Mouse (Mus musculus) midbrain, embryonic 16.5 days (tissue): ENCODE results near the gene Mylpf. TPM values are rescaled to one million over a fixed set of nuclear protein-coding genes. Genes with fewer than 3 reads are reported as not detected.

Experiments used
- ATAC-seq: fragments of 200-750 bp; cut with Nextera tagmentation; 2 replicates; pipeline ENCODE4 v1.8.0; 2017; ENCODE audit warnings: moderate TSS enrichment
- H3K27ac ChIP-seq: fragments of 300-500 bp; sonication (generic); 2 replicates; pipeline ENCODE4 v1.5.1; 2014; ENCODE audit warnings: mild to moderate bottlenecking, low read length, mixed read lengths
- H3K27me3 ChIP-seq: fragments of 300-500 bp; sonication (generic); 2 replicates; pipeline ENCODE4 v1.6.1; 2014; ENCODE audit warnings: low read depth, low read length, mixed read lengths; ENCODE audit not compliant: control insufficient read depth, insufficient read depth
- H3K36me3 ChIP-seq: fragments of 300-500 bp; sonication (generic); 2 replicates; pipeline ENCODE4 v1.6.1; 2014; ENCODE audit warnings: mild to moderate bottlenecking, low read length, moderate library complexity, mixed read lengths; ENCODE audit not compliant: control insufficient read depth, insufficient read depth
- H3K4me1 ChIP-seq: fragments of 300-500 bp; sonication (generic); 2 replicates; pipeline ENCODE4 v1.6.1; 2014; ENCODE audit warnings: mild to moderate bottlenecking, low read length, mixed read lengths; ENCODE audit not compliant: control insufficient read depth, insufficient read depth
- H3K4me2 ChIP-seq: fragments of 300-500 bp; sonication (generic); 2 replicates; pipeline ENCODE4 v1.6.1; 2014; ENCODE audit warnings: mild to moderate bottlenecking, low read length, mixed read lengths
- H3K4me3 ChIP-seq: fragments of 300-500 bp; sonication (generic); 2 replicates; pipeline ENCODE4 v1.5.1; 2014; ENCODE audit warnings: low read depth, mild to moderate bottlenecking, low read length, moderate library complexity, mixed read lengths
- H3K9ac ChIP-seq: fragments of 300-500 bp; sonication (generic); 2 replicates; pipeline ENCODE4 v1.6.1; 2014; ENCODE audit warnings: low read depth, low read length, mixed read lengths
- H3K9me3 ChIP-seq: fragments of 300-500 bp; sonication (generic); replicated peaks from 2 replicates; pipeline ENCODE4 v1.6.1; 2014; ENCODE audit warnings: mild to moderate bottlenecking, low read length, mixed read lengths; ENCODE audit not compliant: control insufficient read depth, poor library complexity, severe bottlenecking
- WGBS: fragments of 180-500 bp; shearing (Covaris S2); extraction: QIAGEN DNeasy Blood & Tissue Kit; methylation state at CpG from one replicate; pipeline ENCODE4 v1.1.7; 2014; 5-methylcytosine and 5-hydroxymethylcytosine counted together
- polyA plus RNA-seq: library from polyadenylated mRNA; unstranded; fragments of >200 nt; fragmentation: Nextera tagmentation; extraction: Ambion mirVana; gene quantifications from 2 replicates; pipeline ENCODE4 v1.2.1, GENCODE M21; 2015

Mylpf gene
- polyA plus RNA-seq, 1 experiment from 2014 or later, result 2.8 TPM

DNA sequence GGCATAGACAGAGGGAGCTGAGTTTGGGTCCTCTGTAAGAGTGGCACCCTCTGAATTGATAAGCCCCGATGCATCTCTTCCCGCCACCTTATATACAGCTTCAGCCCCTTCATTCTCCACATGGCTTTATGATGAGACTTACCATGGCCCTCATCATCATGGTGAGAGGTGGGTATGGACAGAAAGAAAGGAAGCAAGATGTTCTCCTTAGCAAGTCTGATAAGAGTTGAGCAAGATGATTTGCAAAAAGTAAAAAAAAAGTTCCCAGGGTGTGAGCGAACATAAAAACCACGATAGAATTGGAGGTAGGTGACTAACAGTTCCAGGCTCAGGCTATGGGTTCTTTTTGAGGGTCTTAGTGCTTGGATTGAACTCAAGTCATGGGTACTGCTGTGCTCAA, 10.0 kb downstream of the Mylpf start:
- WGBS, result 97% methylated on average over 4 of the region's 4 CpGs
- Histone ChIP-seq H3K9me3 (no peaks in the 10 kb centered on the region), H3K4me1 (no peaks in the 10 kb centered on the region), H3K4me2 (no peak overlapping the region), H3K27ac (no peak overlapping the region), H3K9ac (no peak overlapping the region), H3K27me3 (no peaks in the 10 kb centered on the region), H3K36me3 (no peaks in the 10 kb centered on the region), H3K4me3 (no peak overlapping the region)
- no peak for ATAC-seq

DNA sequence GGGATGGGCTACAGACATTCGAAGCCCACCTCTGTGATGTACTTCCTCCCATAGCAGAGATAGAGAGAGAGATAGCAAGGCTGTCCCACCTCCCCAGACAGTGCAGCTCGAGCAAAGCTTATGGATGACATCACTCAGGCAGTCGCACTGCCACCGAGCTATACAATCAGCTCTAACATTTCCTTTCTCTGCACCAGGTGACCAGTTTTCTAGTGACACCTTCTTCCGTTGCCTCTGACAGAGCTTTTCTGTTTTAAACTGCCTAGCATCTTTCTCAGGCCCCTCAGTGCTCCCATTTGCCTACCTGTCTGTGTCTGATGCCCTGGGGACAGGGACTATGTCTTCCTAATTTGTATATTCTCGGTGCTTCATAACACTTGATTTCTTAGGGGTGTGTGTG, 11.8 kb downstream of the Mylpf start:
- Histone ChIP-seq H3K27ac (no peak overlapping the region), H3K27me3 (no peaks in the 10 kb centered on the region), H3K36me3 (no peaks in the 10 kb centered on the region), H3K4me1 (no peaks in the 10 kb centered on the region), H3K4me2 (no peak overlapping the region), H3K9ac (no peak overlapping the region), H3K4me3 (no peak overlapping the region), H3K9me3 (no peaks in the 10 kb centered on the region)
- no peak for ATAC-seq
- WGBS, result 86% methylated on average over 6 of the region's 6 CpGs

DNA sequence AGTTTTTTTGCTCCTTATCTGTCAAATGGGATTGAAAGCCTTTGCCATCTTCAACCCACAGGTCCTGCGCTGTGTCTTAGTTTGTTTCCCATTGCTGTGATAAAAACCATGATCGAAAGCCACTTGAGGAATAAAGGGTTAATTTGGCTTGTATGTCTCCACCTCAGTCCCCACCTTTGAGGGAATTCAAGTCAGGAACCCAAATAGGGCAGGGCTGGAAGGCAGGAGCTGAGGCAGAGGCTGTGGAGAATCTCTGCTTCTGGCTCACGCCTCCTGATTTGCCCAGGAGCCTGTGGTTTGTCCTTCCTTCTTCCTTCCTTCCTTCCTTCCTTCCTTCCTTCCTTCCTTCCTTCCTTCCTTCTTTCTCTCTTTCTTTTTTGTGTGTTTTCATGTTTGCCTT, 14.4 kb downstream of the Mylpf start:
- Histone ChIP-seq H3K4me3 (no peak overlapping the region), H3K4me1 (no peaks in the 10 kb centered on the region), H3K4me2 (no peak overlapping the region), H3K27me3 (no peaks in the 10 kb centered on the region), H3K27ac (no peak overlapping the region), H3K9me3 (no peaks in the 10 kb centered on the region), H3K9ac (no peak overlapping the region), H3K36me3 (no peaks in the 10 kb centered on the region)
- WGBS, result 97% methylated on average over 3 of the region's 3 CpGs
- ATAC-seq, result no peak

DNA sequence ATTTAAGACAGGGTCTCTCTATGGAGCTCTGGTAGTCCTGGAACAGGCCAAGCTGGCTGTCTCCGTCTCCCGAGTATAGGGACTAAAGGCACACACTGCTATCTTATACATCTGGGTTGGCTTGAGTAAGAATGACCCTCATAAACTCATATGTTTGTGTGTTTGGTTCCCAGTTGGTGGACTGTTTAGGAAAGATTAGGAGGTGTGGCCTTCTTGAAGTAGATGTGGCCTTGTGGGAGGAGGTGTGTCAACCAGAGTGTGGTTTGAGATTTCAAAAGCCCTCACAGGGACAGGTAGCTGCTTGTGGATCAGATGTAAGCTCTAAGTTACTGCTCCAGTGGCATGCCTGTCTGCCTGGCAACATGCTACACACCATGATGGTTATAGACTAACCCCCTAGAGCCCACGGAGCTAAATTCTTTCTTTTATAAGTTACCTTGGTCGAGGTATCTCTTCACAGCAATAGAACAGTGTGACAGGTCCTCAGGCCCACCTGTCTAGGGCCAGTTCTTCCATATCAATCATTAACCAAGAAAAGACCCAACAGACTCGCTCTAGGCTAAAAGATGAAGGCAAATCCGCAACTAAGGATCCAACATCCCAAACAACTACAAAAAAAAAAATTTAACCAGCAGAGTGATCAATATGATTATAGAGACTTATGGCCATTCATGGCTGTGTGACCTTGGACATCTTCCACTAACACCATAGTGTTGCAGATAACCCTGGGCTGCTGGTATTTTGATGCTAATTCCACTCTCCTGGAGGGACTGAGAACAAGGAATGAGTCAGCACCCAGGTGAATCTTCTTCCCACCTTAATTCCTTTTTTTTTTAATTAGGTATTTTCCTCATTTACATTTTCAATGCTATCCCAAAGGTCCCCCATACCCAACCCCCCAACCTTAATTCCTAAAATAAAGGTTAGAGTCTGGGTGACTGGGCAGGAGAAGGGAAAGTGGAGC, 15.1 kb downstream of the Mylpf start:
- Histone ChIP-seq H3K27me3 (no peaks in the 10 kb centered on the region), H3K9ac (no peak overlapping the region), H3K4me3 (no peak overlapping the region), H3K4me1 (no peaks in the 10 kb centered on the region), H3K27ac (no peak overlapping the region), H3K36me3 (no peaks in the 10 kb centered on the region), H3K9me3 (no peaks in the 10 kb centered on the region), H3K4me2 (no peak overlapping the region)
- WGBS, result 90% methylated on average over 6 of the region's 6 CpGs
- ATAC-seq, result no peak

DNA sequence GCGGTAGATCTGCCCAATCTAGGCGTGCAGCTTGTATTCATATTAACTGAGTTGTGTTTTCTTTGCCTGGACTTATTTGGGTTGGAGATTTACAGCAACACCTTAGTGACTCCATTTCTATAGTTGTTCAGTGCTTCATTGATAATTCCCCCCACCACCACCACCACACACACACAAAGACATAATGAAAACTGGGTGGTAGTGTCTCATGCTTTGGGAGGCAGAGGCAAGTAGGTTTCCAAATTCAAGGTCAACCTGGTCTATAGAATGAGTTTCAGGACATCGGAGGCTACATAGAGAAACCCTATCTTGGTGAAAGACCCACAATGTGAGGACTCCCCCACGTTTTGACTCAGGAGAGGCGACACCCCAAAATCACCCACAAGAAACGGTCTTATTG, 15.9 kb downstream of the Mylpf start:
- Histone ChIP-seq H3K9ac (no peak overlapping the region), H3K4me2 (no peak overlapping the region), H3K27me3 (no peaks in the 10 kb centered on the region), H3K4me1 (peaks cover 2% of the 10 kb centered on the region; the same call in 1 of the 2 replicates), H3K9me3 (no peaks in the 10 kb centered on the region), H3K4me3 (no peak overlapping the region), H3K36me3 (no peaks in the 10 kb centered on the region), H3K27ac (no peak overlapping the region)
- 91% methylated on average over 6 of the region's 6 CpGs for WGBS
- ATAC-seq, result no peak

DNA sequence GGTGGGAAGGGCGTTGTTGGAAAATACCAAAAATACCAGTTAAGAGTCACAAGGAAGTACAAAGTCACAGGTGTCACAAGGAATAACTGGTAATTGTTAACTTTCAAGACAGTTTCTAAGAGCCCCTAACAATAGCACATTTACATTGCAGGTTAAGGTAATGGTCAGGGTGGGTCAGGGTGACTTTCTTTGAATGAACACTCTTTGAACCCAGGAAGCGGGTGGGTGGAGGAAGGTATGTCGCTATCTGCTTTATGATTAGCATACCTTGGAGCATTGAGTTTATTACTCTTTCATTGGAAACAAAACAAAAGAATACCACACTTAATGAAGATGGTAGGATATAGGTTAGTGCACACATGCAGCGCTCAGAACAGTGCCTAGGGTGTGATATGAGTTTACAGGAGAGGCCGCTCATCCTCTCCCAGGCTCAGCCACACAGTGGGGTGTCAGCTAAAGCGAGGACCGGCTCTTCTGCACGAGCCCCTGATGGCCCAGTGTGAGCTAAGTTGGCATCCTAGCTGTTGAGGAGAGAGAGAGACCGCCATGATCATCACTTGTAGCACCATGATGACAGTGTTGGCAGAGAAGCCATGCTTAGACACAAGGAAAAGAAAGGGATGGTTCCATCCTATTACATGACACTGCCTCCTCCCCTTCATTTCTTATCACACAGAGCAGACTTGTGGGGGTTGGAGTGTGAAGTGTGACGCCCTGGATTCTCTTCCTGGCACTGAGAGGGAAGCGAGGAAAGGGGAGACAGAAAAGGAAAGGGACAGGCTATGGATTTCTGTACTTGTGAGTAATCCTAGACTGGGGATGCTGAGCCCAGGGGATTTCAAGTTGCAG, 16.7 kb downstream of the Mylpf start:
- no peaks in the 10 kb centered on the region for H3K27me3 ChIP-seq
- no peak overlapping the region for H3K4me2 ChIP-seq
- H3K9me3 ChIP-seq, result no peaks in the 10 kb centered on the region
- no peaks in the 10 kb centered on the region for H3K36me3 ChIP-seq
- H3K4me3 ChIP-seq, result no peak overlapping the region
- H3K27ac ChIP-seq, result no peak overlapping the region
- 92% methylated on average over 11 of the region's 11 CpGs for WGBS
- no peak for ATAC-seq
- H3K4me1 ChIP-seq, result peaks cover 10% of the 10 kb centered on the region
- no peak overlapping the region for H3K9ac ChIP-seq

DNA sequence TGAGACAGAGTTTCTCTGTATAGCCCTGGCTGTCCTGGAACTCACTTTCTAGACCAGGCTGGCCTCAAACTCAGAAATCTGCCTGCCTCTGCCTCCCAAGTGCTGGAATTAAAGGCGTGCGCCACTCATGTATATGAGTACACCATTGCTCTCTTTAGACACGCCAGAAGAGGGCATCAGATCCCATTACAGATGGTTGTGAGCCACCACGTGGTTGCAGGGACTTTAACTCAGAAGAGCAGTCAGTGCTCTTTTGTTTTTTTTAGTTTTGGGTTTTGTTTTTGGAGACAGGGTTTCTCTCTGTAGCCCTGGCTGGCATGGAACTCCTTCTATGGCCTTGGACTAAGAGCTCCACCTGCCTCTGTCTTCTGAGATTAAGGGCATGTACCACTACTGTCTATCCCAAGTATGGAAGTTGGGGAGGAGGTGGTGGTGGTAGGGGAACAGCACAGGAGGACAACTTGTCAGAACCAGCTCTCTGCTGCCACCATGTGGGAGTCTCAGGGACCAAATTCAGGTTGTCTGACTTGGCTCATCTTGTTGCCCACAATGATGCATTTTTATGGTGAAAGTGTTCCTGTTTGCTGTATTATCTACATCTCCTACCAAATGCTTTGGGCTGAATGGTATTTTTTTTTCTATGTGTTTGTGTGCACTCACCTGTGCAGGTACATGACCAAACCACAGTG, 20.1 kb downstream of the Mylpf start:
- H3K9ac ChIP-seq, result no peak overlapping the region
- peak overlapping the region; percentile 31; the same call in 1 of the 2 replicates for H3K27ac ChIP-seq
- H3K4me3 ChIP-seq, result no peak overlapping the region
- H3K9me3 ChIP-seq, result no peaks in the 10 kb centered on the region
- no peak overlapping the region for H3K4me2 ChIP-seq
- H3K27me3 ChIP-seq, result no peaks in the 10 kb centered on the region
- no peaks in the 10 kb centered on the region for H3K36me3 ChIP-seq
- WGBS, result 67% methylated on average over 4 of the region's 4 CpGs
- ATAC-seq, result no peak
- H3K4me1 ChIP-seq, result peaks cover 27% of the 10 kb centered on the region

DNA sequence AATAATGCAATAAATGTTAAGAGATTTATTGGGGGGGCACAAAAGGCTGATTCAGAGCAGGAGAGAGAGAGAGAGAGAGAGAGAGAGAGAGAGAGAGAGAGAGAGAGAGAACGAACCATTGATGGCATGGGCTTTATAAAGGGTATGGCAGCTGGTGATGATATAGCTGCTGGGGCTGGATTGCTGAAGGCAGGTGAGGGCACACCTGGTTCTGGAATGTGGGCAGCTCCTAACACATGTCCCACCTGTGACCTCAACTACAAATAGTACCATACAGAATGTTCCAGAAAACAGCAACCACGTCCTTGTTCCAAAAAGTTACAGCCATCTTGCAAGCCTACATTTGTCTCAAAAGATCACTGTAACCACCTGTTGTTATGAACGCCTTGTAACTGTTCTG, 22.7 kb downstream of the Mylpf start:
- Histone ChIP-seq H3K9me3 (no peaks in the 10 kb centered on the region), H3K9ac (peak overlapping the region; percentile 99), H3K36me3 (peaks cover 13% of the 10 kb centered on the region), H3K4me1 (peaks cover 38% of the 10 kb centered on the region), H3K27ac (peak overlapping the region; percentile 99), H3K4me3 (peak overlapping the region; percentile 96), H3K27me3 (no peaks in the 10 kb centered on the region), H3K4me2 (peak overlapping the region; percentile 90)
- 64% methylated on average over 3 of the region's 3 CpGs for WGBS
- ATAC-seq, result no peak
